Mouse (Mus musculus) C2C12 (cell line): ENCODE measurements around the gene H2al1e.
"Not testable (repeated sequence)": the region's sequence is repeated elsewhere in the genome, so short reads cannot be mapped to it uniquely, and the experiment has no call there.

Experiments
- CEBPB ChIP-seq: IDR thresholded peaks from one replicate; pipeline ENCODE4 v1.6.1; 2011; ENCODE audit warnings: low read depth, mild to moderate bottlenecking, control low read depth, moderate library complexity
- CTCF ChIP-seq: IDR thresholded peaks from one replicate; pipeline ENCODE4 v1.5.1; 2011; ENCODE audit not compliant: control insufficient read depth, insufficient read depth, insufficient read length
- MAX ChIP-seq: IDR thresholded peaks from one replicate; pipeline ENCODE4 v1.6.1; 2011; ENCODE audit warnings: mild to moderate bottlenecking, control low read depth

- TF ChIP-seq CTCF, MAX, CEBPB: not testable (repeated sequence)
These were observed 9.5 kb downstream of the H2al1e start, which contains the start of gene H2al1h for GRCm38 (mm10) chrX:11321192-11321591.
